Mouse (Mus musculus) hindbrain, postnatal 0 days (tissue): ENCODE measurements around the gene Psmc3. TPM values are rescaled to one million over a fixed set of nuclear protein-coding genes. Genes with fewer than 3 reads are reported as not detected.
"Not testable (repeated sequence)": the region's sequence is repeated elsewhere in the genome, so short reads cannot be mapped to it uniquely, and the experiment has no call there.

Experiments used
- ATAC-seq: fragments of 200-750 bp; cut with Nextera tagmentation; 2 replicates; pipeline ENCODE4 v1.8.0; 2017; ENCODE audit warnings: mild to moderate bottlenecking, moderate TSS enrichment, moderate library complexity
- DNase-seq: peaks from one replicate; pipeline ENCODE4 v3.0.0-alpha.2; 2015; ENCODE audit warnings: low spot score
- H3K27ac ChIP-seq: fragments of 300-500 bp; sonication (generic); 2 replicates; pipeline ENCODE4 v1.5.1; 2014; ENCODE audit warnings: mild to moderate bottlenecking
- H3K27me3 ChIP-seq: fragments of 300-500 bp; sonication (generic); 2 replicates; pipeline ENCODE4 v1.6.1; 2014; ENCODE audit warnings: low read length, mixed read lengths; ENCODE audit not compliant: insufficient read depth
- H3K36me3 ChIP-seq: fragments of 300-500 bp; sonication (generic); 2 replicates; pipeline ENCODE4 v1.6.1; 2014; ENCODE audit warnings: low read length, mixed read lengths; ENCODE audit not compliant: insufficient read depth
- H3K4me1 ChIP-seq: fragments of 300-500 bp; sonication (generic); 2 replicates; pipeline ENCODE4 v1.6.1; 2014; ENCODE audit warnings: antibody characterized with exemption, low read length, mixed read lengths; ENCODE audit not compliant: insufficient read depth
- H3K4me2 ChIP-seq: fragments of 300-500 bp; sonication (generic); 2 replicates; pipeline ENCODE4 v1.6.1; 2014; ENCODE audit warnings: low read depth, mild to moderate bottlenecking, low read length, moderate library complexity, mixed read lengths
- H3K4me3 ChIP-seq: fragments of 300-500 bp; sonication (generic); 2 replicates; pipeline ENCODE4 v1.5.1; 2014; ENCODE audit warnings: low read length
- H3K9ac ChIP-seq: fragments of 300-500 bp; sonication (generic); replicated peaks from 2 replicates; pipeline ENCODE4 v1.6.1; 2014; ENCODE audit warnings: mild to moderate bottlenecking, low read length, moderate library complexity, mixed read lengths
- H3K9me3 ChIP-seq: fragments of 300-500 bp; sonication (generic); 2 replicates; pipeline ENCODE4 v1.6.1; 2016; ENCODE audit warnings: low read length, mixed read lengths
- CTCF ChIP-seq: IDR thresholded peaks from 2 replicates; pipeline ENCODE4 v1.5.1; 2016; ENCODE audit warnings: antibody characterized with exemption, control low read depth, low read depth
- WGBS: fragments of 180-500 bp; shearing (Covaris S2); extraction: QIAGEN DNeasy Blood & Tissue Kit; methylation state at CpG from one replicate; pipeline ENCODE4 v1.1.7; 2014; 5-methylcytosine and 5-hydroxymethylcytosine counted together
- polyA plus RNA-seq: library from polyadenylated mRNA; unstranded; fragments of >200 nt; fragmentation: Nextera tagmentation; extraction: Ambion mirVana; gene quantifications from 2 replicates; pipeline ENCODE4 v1.2.1, GENCODE M21; 2015
- total RNA-seq: library from RNA; depleted of rRNA; stranded (reverse); fragments of >200 nt; gene quantifications from 2 replicates; pipeline ENCODE4 v1.2.3, GENCODE M21; 2014; rRNA removed

The Psmc3 gene
- total RNA-seq: 154 and 160 TPM in 2 replicates
- polyA plus RNA-seq: 249 and 261 TPM in 2 replicates

- Histone ChIP-seq H3K9ac (peak within 1 kb of the TSS; percentile 60), H3K4me1 (peaks cover 8% of the 10 kb centered on the region; the same call in 1 of the 2 replicates), H3K27ac (peak within 1 kb of the TSS; percentile 81), H3K4me3 (peak within 1 kb of the TSS; percentile 62), H3K9me3 (no peaks in the 10 kb centered on the region), H3K36me3 (peaks cover 35% of the 10 kb centered on the region), H3K4me2 (peak within 1 kb of the TSS; percentile 89), H3K27me3 (no peaks in the 10 kb centered on the region)
- under 1% methylated on average over 40 of the region's 40 CpGs for WGBS
- ATAC-seq: peak; percentile 99
- TF ChIP-seq CTCF: no peak
- peak; percentile 97 for DNase-seq
These were observed at the start of gene Psmc3 for GRCm38 (mm10) chr2:91053934-91054382. Psmc3 (plus strand) TSS chr2:91054009.

- WGBS: 98% methylated on average over 8 of the region's 8 CpGs
- Histone ChIP-seq H3K4me2 (no peak overlapping the region), H3K27ac (no peak overlapping the region), H3K9me3 (no peaks in the 10 kb centered on the region), H3K9ac (no peak overlapping the region), H3K36me3 (peaks cover 70% of the 10 kb centered on the region), H3K4me1 (no peaks in the 10 kb centered on the region), H3K27me3 (no peaks in the 10 kb centered on the region), H3K4me3 (no peak overlapping the region)
- no peak for ATAC-seq
- no peak for TF ChIP-seq CTCF
- no peak for DNase-seq
These were observed 45.3 kb upstream of the Psmc3 start for GRCm38 (mm10) chr2:91008536-91008935.

GRCm38 (mm10) chr2:91013881-91014280 is 39.9 kb upstream of the Psmc3 start:
- Histone ChIP-seq H3K27me3 (no peaks in the 10 kb centered on the region), H3K4me2 (no peak overlapping the region), H3K4me1 (no peaks in the 10 kb centered on the region), H3K9ac (no peak overlapping the region), H3K36me3 (peaks cover 60% of the 10 kb centered on the region), H3K27ac (no peak overlapping the region), H3K9me3 (no peaks in the 10 kb centered on the region), H3K4me3 (no peak overlapping the region)
- DNase-seq: no peak
- WGBS: 91% methylated on average over 2 of the region's 2 CpGs
- no peak for TF ChIP-seq CTCF
- ATAC-seq: no peak

- DNase-seq (no peak), ATAC-seq (no peak)
- Histone ChIP-seq H3K4me3 (no peak overlapping the region), H3K27ac (peak overlapping the region; percentile 20; the same call in 1 of the 2 replicates), H3K9ac (no peak overlapping the region), H3K4me1 (no peaks in the 10 kb centered on the region), H3K9me3 (no peaks in the 10 kb centered on the region), H3K4me2 (no peak overlapping the region), H3K36me3 (peaks cover 49% of the 10 kb centered on the region), H3K27me3 (no peaks in the 10 kb centered on the region)
- no peak for TF ChIP-seq CTCF
- 63% methylated on average over 4 of the region's 4 CpGs for WGBS
These were observed 38.4 kb upstream of the Psmc3 start for GRCm38 (mm10) chr2:91015386-91015785.

GRCm38 (mm10) chr2:91018061-91018788 is 35.6 kb upstream of the Psmc3 start:
- Histone ChIP-seq H3K36me3 (peaks cover 34% of the 10 kb centered on the region; the same call in 1 of the 2 replicates), H3K9ac (no peak overlapping the region), H3K4me3 (no peak overlapping the region), H3K27ac (peak overlapping the region; percentile 36; the same call in 1 of the 2 replicates), H3K27me3 (no peaks in the 10 kb centered on the region), H3K4me1 (no peaks in the 10 kb centered on the region), H3K4me2 (no peak overlapping the region), H3K9me3 (no peaks in the 10 kb centered on the region)
- 72% methylated on average over 8 of the region's 8 CpGs for WGBS
- DNase-seq (peak; percentile 39), ATAC-seq (peak; percentile 50; the same call in 1 of the 2 replicates)
- TF ChIP-seq CTCF: peak; percentile 51; the same call in 1 of the 2 replicates

- DNase-seq: no peak
- no peak for ATAC-seq
- no peak overlapping the region for H3K9ac ChIP-seq
- no peak overlapping the region for H3K4me2 ChIP-seq
- peaks cover 18% of the 10 kb centered on the region; the same call in 1 of the 2 replicates for H3K36me3 ChIP-seq
- WGBS: 97% methylated on average over 3 of the region's 3 CpGs
- H3K4me1 ChIP-seq: no peaks in the 10 kb centered on the region
- H3K4me3 ChIP-seq: no peak overlapping the region
- H3K9me3 ChIP-seq: no peaks in the 10 kb centered on the region
- H3K27me3 ChIP-seq: no peaks in the 10 kb centered on the region
- no peak for TF ChIP-seq CTCF
- H3K27ac ChIP-seq: no peak overlapping the region
These were observed 33.9 kb upstream of the Psmc3 start for GRCm38 (mm10) chr2:91019911-91020310.

GRCm38 (mm10) chr2:91022266-91022665 is 31.5 kb upstream of the Psmc3 start:
- not testable (repeated sequence) for ATAC-seq, DNase-seq, H3K27me3 ChIP-seq

More at GRCm38 (mm10) chr2:91022266-91022665, 31.5 kb upstream of the Psmc3 start:
- H3K4me2 ChIP-seq, H3K36me3 ChIP-seq, H3K9ac ChIP-seq, H3K9me3 ChIP-seq, H3K4me1 ChIP-seq, H3K4me3 ChIP-seq, H3K27ac ChIP-seq: not testable (repeated sequence)
- 92% methylated on average over 7 of the region's 7 CpGs for WGBS
